Mouse (Mus musculus): Measurements from ENCODE around the gene Zfp36l1.

Zfp36l1 gene

DNA sequence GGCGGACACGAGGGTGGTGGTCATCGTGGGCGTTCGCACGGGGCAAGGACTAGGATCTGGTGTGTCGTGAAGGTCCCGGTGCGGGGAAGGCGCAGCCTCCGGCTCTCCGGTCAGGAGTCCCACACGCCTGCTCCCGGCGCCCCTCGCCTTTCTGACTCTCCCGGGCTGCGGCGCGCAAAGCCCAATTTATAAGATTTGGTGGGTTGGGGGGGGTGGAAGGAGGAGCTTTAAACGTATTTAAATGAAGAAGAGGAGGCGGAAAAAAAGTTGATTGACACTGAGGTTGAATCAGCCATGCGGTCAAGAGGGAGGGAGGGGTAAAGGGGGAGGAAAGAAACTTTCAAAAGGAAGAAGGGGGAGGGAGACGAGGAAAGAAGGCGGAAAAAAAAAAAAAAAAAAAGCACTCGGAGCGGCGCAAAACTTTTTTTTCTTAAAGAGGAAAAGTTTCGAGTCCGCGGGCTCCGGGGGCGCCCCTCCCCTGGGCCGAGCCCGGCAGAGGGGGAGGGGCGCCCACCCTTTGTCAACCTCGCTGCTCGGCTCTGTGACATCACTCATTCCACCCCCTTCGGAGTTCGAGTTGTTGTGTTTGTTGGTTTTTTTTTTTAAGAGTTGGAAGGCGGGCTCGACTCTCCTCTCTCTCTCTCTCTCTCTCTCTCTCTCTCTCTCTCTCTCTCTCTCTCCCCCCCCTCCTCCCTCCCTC lies at the start of gene Zfp36l1:
Gene Zfp36l1, minus strand, starts transcription at position 162 of the 700 bp plus-strand sequence.
- peak; percentile 53 for DNase-seq

DNA sequence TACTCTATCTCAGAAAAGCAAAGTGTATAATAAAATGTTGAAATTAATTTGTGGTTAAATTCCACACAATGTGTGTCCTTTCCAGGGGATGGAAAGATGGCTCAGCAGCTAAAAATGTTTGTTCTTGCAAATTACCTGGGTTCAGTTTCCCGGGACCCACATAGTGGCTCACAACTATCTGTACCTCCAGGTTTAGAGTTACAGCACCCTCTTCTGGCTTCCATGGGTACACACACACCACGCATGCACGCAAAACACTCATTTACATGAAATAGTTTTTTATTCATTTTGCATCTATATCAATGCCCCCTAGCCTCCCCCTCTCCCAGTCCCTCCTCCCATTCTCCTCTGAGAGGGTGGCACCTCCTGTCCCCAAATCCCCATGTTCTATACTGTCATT lies 49.6 kb upstream of the Zfp36l1 start:
- no peak for DNase-seq

DNA sequence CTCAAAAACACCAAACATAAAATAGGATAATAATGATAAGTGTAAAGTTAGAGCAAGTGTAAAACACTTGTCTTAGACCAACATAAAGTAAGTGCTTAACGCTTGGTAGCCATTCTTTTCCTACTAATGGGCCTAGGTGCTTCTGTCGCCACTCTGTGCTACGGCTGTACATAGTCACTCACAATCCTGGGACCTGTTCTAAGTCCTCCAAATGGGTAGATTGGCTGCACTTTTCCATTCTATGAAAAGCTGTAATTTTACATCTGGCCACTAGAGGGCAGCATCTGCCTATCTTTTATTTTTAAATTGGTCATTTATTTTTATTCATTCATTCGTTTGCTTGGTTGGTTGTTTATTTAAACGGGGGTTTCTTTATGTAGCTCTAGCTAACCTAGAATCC lies 44.9 kb upstream of the Zfp36l1 start:
- peak; percentile 57 for DNase-seq

DNA sequence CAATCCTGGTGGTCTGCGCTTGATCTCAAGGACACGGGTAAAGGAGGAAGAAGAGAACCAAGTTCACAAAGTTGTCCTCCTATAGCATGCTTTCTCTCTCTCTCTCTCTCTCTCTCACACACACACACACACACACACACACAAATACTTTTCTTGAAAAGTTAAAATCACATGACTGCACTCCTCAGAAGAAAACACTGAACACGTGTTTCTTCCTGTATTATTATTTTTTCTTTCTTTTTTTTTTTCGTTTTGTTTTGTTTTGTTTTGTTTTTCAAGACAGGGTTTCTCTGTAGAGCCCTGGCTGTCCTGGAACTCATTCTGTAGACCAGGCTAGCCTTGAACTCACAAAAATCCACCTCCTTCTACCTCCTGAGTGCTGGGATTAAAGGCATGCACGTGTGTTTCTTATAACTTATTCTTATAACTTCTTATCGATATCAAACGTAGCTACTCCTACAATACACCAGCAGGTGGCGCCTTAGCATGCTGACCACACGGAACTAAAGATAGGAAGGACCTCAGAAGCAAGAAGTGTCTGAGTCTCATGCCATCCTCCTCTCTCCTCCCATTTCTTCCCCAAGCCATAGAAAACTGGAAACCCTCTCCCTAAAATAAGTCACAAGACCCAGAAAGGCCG lies 41.0 kb upstream of the Zfp36l1 start:
- peak; percentile 49 for DNase-seq

DNA sequence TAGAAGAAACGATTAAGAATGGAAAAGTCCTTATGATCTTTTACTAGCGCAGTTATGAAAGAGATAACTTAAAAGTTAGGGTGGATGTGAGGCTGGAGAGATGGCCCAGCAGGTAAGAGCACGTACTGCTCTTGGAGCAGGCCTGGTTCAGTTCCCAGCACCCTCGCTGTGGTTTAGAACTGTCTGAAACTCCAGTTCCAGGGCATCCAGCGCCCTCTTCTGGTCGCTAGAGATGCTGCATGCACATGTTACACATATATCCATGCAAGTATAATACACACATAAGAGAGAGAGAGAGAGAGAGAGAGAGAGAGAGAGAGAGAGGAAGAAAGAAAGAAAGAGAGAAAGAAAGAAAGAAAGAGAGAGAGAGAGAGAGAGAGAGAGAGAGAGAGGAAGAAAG lies 40.3 kb upstream of the Zfp36l1 start:
- no peak for DNase-seq

DNA sequence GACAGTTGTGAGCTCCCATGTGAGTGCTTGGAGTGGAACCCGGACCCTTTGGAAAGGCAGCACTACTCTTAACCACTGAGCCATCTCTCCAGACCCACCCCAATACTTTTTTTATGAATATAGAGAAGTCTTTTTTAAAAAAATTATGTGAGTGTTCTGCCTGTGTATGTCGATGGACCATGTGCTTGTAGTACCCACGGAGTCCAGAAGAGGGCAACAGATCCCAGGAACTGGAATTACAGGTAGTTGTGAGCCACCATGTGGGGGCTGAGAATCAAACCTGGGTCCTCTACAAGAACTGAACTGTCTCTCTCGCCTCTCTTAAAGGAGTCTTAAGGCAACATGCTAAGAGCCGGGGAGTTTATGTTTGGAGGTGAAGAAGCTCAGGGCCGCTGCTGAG lies 39.0 kb upstream of the Zfp36l1 start:
- DNase-seq = no peak

DNA sequence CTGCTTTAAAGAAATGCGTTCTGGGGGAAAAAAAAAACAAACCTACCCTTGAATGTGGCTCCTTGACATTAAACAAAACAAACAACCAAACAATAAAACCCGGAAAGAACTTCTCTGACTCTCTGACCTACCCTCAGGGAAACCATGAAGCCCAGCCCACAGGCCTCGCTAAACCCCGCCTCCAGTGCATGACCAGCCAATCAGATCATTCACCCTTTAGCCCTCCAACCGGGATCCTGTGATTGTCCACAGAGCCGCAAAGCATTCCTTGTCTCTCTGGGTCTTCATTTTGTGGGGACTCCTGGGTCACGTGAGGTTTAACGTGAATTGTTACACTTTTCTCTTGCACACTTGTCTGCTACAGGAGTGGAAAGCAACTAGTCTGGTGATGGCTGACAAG lies 37.8 kb upstream of the Zfp36l1 start:
- DNase-seq = no peak

DNA sequence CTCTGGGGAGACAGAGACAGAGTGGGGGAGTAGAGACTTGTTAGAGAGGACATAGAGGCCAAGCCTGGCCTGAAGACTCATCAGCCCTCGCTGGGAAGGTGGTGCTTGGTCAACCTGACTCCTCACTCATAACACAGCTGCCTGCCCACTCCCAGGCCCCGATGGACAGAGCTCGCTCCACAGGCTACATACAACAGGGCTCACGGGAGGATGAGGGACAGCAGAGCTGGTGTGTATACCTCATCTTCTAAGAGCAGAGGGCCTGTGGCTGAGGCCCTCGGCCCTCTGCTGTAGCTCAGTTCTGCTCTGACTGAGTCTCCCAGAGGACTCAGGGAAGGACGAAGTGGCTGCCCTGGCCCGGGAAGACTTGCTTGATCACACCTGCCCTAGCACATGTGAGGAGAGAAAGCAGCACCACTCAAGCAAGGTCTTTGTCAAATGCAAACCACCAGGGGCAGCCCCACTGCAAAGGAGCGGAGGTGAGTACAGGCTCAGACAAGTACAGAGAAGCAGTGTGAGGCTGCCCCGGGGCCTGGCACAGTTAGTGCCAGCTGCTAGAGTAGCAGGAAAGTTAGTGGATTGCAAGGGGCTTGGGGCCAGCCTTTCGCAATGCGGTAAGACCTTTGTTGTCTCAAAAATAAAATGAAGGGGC lies 34.9 kb upstream of the Zfp36l1 start:
- no peak for DNase-seq

DNA sequence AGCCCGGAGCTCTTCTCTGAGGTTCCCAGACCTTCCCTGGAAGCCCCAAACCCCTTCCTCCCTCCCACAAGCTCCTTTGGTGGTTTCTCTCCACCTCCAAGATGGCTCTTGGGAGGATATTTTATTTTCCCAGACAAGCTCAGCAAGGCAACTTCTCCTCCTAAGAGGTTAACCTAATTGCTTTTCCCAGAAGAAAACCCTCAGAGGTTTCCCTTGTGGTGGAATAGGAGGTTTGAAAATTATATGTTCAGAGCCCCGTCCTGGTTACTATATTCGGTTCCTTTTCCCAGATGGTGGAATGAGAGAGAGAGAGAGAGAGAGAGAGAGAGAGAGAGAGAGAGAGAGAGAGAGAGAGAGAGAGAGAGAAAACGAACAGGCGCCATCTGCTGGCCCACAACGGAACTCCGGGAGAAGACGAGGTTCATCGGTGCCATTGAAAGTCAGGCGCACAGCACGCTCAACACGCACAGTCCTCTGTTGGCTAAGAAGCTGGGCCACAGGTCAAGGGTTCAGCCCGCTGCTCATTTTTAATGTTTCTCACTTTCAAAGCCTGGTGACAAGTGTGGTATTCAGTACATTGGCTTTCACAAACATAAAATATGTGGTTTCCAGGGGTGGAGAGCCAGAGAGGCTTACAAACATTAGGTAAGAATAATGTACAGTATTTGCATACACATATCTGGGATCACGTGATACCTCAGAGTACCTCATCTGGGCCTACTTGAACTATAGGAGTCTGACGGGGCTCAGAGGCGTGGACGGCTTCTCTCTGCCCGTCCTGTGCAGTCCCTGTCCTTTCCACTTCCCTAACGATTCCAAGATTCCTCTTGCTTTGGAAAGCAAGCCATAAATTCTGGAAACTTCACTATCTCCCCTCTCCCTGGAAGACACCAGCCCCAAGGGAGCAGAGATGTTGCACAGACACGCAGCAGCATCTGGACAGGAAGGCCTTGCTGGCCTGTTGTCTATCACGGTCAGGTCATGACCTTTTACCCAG lies 33.7 kb upstream of the Zfp36l1 start:
- peak; percentile 68 for DNase-seq

DNA sequence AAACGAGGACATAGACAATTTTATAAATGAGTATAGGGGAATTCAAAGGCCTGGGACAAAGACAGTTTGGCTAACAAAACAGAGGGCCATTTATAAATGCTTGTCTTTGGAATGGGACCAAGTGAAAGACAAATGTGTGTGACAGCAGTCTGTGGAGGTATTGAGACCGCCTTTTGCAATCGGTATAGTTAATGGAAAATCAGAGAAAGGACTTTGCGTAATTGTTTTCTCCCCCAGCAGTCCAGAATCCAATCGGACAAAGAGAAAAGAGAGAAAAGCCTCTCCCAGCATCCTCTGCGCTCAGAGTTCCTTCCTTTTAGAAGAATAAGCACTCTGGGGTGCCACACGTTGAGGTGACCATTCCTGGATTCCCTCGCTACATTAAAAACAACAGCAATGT lies 32.6 kb upstream of the Zfp36l1 start:
- DNase-seq = no peak

DNA sequence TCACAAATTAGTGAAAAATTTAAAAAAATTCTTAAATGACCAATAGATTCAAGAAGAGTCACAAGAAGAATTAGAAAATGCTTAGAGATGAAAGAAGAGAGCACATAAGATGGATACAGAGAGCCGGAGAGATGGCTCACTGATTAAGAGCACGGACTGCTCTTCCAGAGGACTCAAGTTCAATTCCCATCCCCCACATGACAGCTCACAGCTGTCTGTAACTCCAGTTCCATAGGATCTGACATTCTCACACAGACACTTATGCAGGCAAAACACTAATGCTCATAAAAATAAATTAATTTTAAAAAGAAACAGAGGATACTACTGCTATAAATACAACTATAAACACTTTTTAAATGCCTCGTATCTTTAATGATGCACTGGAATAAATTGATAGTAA lies 32.0 kb upstream of the Zfp36l1 start:
- no peak for DNase-seq

DNA sequence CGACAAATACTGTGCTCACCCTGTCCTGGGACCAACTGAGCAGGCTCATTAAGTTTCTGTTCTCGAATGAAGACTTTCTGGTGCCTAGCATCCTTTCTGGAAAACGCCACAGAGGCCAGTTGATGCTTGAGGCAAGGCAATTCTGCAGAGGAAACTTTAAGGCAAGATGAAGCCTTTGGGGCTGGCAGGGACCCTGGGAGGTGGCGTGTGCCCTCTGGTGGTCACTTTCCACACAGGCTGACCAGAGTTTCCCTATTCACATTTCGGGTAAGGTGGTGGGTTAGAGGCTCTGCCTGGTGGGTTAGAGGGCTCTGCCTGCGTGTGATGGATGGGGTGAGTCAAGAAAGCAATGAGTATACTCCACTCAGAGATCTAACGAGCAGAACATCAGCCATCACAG lies 28.7 kb upstream of the Zfp36l1 start:
- DNase-seq = peak; percentile 39

DNA sequence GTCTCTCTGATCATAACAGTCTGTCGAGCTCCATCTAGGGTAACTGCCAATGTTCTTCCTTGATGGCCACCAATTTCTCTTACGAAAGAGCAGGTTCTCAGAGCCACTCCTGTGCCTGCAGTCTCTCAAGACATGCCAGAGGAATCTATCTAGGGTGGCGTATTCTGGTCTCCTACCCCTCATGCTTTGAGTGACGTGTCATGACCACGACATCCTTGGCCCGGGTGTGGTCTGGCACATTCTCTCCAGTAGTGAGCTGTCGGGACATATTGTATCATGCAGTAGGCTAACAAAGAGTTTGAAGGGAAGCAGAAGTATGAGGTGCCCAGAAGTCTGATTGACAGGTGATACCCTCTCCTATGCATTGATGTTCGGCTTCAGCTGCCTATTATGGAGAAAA lies 28.2 kb upstream of the Zfp36l1 start:
- no peak for DNase-seq

DNA sequence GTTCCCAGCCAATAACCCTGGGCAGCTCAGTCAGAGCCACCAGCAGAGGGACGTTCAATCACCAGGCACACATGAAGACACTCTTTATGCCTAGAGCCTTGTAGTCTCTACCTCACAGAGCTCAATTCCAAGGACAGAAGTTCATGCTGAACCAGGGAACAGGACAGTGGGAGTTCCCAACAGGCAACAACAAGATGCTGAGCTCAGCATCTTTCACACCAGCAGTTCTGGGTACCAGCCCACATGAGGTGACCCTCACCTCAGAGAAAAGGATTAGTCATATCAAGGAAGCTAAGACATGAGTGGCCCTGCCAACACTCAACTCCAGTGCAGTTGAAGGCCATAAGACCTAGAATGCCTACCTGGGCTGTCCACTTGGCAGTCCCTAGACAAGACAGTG lies 24.9 kb upstream of the Zfp36l1 start:
- no peak for DNase-seq

DNA sequence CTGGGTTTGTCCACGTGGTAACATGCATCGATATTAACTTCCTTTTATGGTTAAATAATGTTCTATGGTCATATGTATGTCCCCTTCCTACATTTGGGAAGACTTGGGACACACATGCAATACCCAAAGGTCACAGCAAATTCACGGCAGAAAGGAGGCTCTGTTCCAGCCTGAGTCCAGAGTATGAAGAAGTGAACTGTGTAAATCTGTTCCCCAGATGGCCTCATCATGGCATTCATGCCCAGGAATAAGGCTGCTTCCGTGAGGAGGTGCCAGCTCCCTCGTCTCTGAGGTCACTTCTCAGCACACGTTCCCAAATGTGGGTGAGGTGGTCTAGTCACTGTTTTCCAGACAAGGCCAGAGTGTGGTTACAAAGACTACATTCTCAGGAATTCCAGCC lies 24.4 kb upstream of the Zfp36l1 start:
- no peak for DNase-seq

DNA sequence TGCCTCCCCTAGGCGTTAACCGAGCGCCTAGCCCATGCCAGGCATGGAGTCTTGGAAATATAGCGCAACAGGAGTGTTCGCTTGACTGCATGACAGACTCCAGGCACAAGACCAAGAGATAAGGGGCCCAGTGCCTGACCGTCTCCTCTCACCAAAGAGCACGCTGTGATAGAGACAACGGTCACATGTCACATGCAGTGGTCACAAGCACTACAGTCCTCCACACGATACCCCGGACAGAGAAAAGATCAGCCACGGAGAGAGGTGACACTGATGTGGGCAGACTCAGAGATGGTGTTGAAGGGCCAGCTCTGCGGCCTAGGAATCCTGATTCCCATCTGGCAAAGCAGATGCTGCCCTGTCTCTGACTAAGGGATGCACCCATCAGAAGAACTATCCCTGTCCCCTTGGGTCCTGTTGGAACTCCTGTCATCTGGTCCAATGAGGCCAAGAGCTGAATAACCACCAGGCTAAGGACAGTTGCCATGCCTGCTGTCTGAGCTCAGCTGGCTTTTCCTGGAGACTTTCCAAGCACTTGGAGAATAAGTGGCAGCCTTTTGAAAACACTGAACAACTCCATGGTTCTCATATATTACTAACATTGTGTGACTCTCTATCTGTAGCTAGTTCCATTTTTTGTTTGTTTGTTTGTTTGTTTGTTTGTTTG lies 23.6 kb upstream of the Zfp36l1 start:
- no peak for DNase-seq

DNA sequence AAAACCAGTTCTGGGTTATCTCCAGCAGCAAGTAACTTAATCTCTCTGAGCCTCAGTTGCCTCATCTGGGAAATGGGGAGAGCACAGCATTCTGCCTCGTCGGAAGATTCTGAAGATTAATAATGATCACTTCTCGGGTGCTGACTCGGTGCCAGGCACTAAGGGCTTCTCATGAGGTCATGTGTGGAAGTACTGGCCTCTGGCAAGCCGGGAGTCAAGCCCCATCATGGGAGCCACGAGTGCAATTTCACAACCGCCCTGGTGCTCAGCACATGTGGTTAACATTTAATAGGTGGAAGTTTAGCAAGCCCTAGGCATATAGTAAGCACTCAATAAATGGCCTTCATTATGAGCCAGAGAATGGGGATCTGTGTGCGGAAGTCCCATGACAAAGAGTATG lies 22.4 kb upstream of the Zfp36l1 start:
- no peak for DNase-seq

DNA sequence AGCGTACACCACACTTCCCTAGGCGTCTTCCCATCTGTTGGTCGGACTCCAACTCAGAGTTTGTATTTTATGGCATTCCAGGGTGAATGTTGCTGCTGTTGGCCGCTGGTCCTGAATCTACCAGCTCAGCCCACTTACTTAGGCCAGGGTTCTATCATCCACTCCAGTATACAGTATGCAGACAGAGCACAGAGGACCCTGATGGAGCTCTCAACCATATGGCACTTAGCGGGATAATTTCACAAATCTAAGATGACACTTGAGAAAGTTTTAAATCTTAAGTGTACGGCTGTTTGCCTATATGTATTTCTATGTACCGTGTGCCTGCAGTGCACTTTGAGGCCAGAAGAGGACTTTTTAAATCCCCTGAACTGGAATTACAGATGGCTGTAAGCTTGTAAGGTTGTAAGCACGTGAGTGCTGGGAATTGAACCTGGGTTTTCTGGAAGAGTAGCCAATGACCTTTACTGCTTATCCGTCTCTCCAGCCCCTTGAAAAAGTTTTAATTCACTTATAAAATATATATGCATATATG lies 20.3 kb upstream of the Zfp36l1 start:
- DNase-seq = no peak

DNA sequence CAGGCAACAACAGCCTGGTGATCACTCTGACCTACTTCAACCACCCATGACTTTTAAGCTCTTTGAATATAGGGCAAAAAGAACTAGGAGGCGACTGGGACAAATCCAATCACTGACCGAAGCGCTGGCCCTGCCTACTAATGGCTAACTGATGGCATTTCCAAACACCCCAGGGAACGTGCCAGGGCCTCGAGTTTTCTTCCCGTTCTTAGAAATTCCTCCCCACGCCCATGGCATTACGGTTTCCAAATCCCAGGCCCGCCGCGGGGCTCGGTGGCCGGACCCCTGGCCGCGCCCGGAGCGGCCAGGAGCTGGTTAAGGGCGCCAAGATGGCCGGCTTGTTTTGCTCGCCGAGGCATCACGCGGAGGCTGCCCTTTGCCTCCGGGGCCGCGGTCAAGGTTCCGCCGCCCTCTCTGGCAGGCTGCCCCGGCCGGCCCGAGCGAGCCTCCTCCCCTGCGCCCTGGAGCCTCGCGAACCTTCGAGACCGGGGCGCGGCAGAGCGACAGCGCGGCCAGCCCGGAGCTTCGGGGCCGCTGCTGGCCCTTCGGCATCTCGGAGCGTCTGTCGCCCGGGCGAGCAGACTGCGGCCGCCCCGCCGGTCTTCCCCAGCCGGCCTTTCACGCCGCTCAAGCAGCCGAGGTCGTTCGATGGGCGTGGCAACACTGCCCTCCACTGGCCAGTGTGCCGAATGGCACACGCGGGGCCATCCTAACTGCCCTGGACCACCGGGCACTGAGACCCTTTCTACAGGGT lies 19.6 kb upstream of the Zfp36l1 start:
- DNase-seq = peak; percentile 83

DNA sequence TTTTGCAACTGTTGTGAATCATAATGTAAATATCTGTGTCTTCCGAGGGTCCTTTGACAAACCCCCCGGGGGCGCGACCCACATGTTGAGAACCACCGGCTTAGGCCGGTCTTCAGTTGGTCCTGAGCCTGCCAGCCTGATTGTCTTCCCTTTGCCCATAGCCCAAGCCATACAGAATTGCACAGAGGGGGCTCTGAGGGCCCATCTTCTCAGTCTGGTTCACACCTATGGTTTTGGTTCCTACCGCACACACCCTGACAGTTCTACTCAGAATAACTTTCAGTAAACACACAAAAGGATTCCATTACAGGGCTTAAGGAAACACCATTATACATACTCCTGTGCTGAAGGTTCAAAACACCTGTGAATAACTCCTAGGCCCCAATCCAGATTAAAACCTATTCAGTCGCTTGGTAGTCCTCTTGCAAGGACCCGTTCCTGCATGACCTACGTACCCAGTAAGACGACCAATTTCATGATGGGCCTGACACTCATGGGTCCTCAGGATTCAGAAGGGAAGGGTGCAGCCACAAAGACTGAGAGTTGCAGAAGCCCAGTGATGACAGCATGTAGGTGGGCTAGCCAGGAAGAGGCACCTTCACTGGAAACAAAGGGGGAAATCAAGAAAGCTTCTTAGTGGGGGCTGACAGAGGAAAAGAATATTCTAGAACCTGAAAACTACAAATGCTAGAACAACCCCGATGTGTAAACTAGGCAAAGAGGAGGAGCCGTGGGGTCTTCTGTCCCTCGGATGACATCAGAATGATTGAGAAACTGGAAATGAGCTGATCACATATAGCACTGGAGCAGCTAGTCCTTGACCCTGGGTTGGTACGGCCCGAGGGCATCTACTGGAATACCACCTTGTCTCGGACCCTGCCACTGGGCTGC lies 18.8 kb upstream of the Zfp36l1 start:
- no peak for DNase-seq
